24 mouse cellular contexts compared by ENCODE assay signal in the genomic region with DNA sequence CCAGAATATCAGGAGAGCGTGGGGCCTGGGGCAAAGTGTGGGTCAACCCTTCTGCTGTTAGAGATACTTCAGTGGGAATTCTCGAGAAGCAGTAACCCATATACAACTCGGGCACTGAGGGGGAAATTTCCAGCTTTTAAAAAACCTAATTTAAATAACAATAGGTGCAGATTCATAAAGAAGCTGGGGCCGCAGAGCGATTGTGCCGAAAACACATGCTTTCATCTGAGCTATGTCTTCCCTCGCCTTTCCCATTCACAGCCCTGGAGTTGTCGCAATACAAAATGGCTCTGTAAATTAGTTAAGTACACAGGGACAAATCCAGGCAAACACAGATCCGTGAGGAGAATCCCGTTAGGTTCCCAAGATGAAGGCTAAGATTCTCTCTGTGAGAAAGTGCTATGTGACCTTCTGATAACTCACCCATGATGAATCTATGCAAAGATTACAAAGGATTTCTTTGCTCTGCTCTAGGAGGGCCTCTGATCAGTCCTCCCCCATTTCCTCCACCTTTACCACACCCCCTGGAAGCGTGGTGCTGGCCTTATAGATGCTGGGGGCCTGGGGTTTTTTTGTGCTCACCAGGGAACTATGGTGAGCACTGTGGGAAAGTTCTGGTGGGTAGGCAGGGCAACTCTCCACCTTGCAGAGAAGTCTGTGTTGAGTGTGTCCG. TPM values are rescaled to one million over a fixed set of nuclear protein-coding genes. Genes with fewer than 3 reads are reported as not detected.
DNase-seq lines count a peak whose midpoint lies in the region; ATAC-seq and TF ChIP-seq lines count a peak whose summit lies in the region.
"Had no signal": no experiment of that assay in that cellular context is flagged by ENCODE, and none has a peak within 500 bp of the region (broad histone marks: within the 10 kb centered on the region; RNA-seq: fewer than 3 reads in every experiment).

No protein-coding gene starts in this region.

- TF ChIP-seq CTCF in layer of hippocampus, adult 2 months (conservative IDR thresholded peaks at IDR 0.05), result no peak

- peaks cover 18% of the 10 kb centered on the region for H3K4me1 ChIP-seq in forebrain, embryonic 11.5 days (replicated peaks; ENCODE audit: control insufficient read depth, insufficient read depth, low read length)
- H3K4me1 ChIP-seq in midbrain, embryonic 14.5 days (ENCODE audit: control insufficient read depth, insufficient read depth, low read length), result peaks cover 12% of the 10 kb centered on the region
- H3K4me1 ChIP-seq: kidney, embryonic 15.5 days; limb, embryonic 15.5 days had no signal

- no peak overlapping the region for H3K4me3 ChIP-seq in layer of hippocampus, adult 2 months
- H3K4me3 ChIP-seq in forebrain, embryonic 11.5 days (ENCODE audit: low read depth, low read length), result no peak overlapping the region
- H3K4me3 ChIP-seq in midbrain, embryonic 14.5 days (replicated peaks; ENCODE audit: low read depth, low read length), result no peak overlapping the region
- H3K4me3 ChIP-seq: embryonic facial prominence, embryonic 13.5 days; erythroblast, embryonic 14.5 days; heart, embryonic 10.5 days; kidney, embryonic 15.5 days; limb, embryonic 15.5 days had no signal

- no peak overlapping the region for H3K4me2 ChIP-seq in forebrain, embryonic 11.5 days (ENCODE audit: low read depth, low read length, severe bottlenecking)
- H3K4me2 ChIP-seq in midbrain, embryonic 14.5 days (ENCODE audit: low read length), result no peak overlapping the region
- H3K4me2 ChIP-seq: embryonic facial prominence, embryonic 13.5 days; kidney, embryonic 15.5 days; limb, embryonic 15.5 days; lung, embryonic 14.5 days had no signal

- H3K9me3 ChIP-seq in forebrain, embryonic 11.5 days (ENCODE audit: control insufficient read depth, low read length), result no peaks in the 10 kb centered on the region
- no peaks in the 10 kb centered on the region for H3K9me3 ChIP-seq in midbrain, embryonic 14.5 days (ENCODE audit: control insufficient read depth, low read length)
- H3K9me3 ChIP-seq: embryonic facial prominence, embryonic 13.5 days; heart, embryonic 10.5 days; kidney, embryonic 15.5 days; limb, embryonic 15.5 days had no signal

- DNase-seq in layer of hippocampus, adult 2 months (ENCODE audit: low spot score in 2 of 2), result no peak
- DNase-seq in layer of hippocampus, postnatal 36 days, result no peak
- peak; percentile 48 for DNase-seq in embryo, embryonic 10.5 days (ENCODE audit: low spot score)
- no peak for DNase-seq in forebrain, embryonic 11.5 days (ENCODE audit: low spot score)
- DNase-seq in midbrain, embryonic 14.5 days, result peak; percentile 44
- DNase-seq in spleen, postnatal 36 days (ENCODE audit: low spot score in 2 of 2), result no peak
- no peak for DNase-seq in cerebellum, postnatal 25 days
- DNase-seq: adrenal gland, adult 2 months; cerebellum, adult 8-10 months; gastrocnemius, postnatal 10 days; heart, postnatal 4 days; kidney, adult 11 months; kidney, postnatal 4 days; left cerebral cortex, postnatal 4 days; lung, embryonic 14.5 days; right cerebral cortex, postnatal 25 days; spleen, adult 18-20 months; thymus, postnatal 36 days had no signal

- H3K27ac ChIP-seq in layer of hippocampus, adult 2 months, result peak overlapping the region; percentile 77; the same call in 1 of the 2 replicates
- peak overlapping the region; percentile 50; the same call in 1 of the 2 replicates for H3K27ac ChIP-seq in forebrain, embryonic 11.5 days (ENCODE audit: low read depth, low read length)
- H3K27ac ChIP-seq in midbrain, embryonic 14.5 days (replicated peaks; ENCODE audit: low read depth, low read length), result no peak overlapping the region
- H3K27ac ChIP-seq: embryonic facial prominence, embryonic 13.5 days; heart, embryonic 10.5 days; kidney, embryonic 15.5 days; limb, embryonic 15.5 days; liver, embryonic 14.5 days had no signal

- H3K27me3 ChIP-seq in forebrain, embryonic 11.5 days (ENCODE audit: control insufficient read depth, insufficient read depth, low read length), result no peaks in the 10 kb centered on the region
- no peaks in the 10 kb centered on the region for H3K27me3 ChIP-seq in midbrain, embryonic 14.5 days (ENCODE audit: control insufficient read depth, insufficient read depth, low read length)
- H3K27me3 ChIP-seq: embryonic facial prominence, embryonic 13.5 days; kidney, embryonic 15.5 days; limb, embryonic 15.5 days had no signal

- peak; percentile 78 for ATAC-seq in forebrain, embryonic 11.5 days (replicated peaks; ENCODE audit: low FRiP score)
- no peak for ATAC-seq in midbrain, embryonic 14.5 days (ENCODE audit: low FRiP score, low TSS enrichment)

- 28% methylated on average over 12 of the region's 12 CpGs for WGBS in forebrain, embryonic 11.5 days
- WGBS in midbrain, embryonic 14.5 days, result 19% methylated on average over 12 of the region's 12 CpGs

- H3K9ac ChIP-seq in forebrain, embryonic 11.5 days (ENCODE audit: low read length), result no peak overlapping the region
- no peak overlapping the region for H3K9ac ChIP-seq in midbrain, embryonic 14.5 days (replicated peaks; ENCODE audit: low read length)
- H3K9ac ChIP-seq: embryonic facial prominence, embryonic 13.5 days; kidney, embryonic 15.5 days; limb, embryonic 15.5 days; liver, embryonic 14.5 days; lung, embryonic 14.5 days had no signal

- H3K36me3 ChIP-seq in forebrain, embryonic 11.5 days (ENCODE audit: control insufficient read depth, insufficient read depth, low read length), result no peaks in the 10 kb centered on the region
- H3K36me3 ChIP-seq in midbrain, embryonic 14.5 days (ENCODE audit: control insufficient read depth, insufficient read depth, low read length), result no peaks in the 10 kb centered on the region
- H3K36me3 ChIP-seq: embryonic facial prominence, embryonic 13.5 days; heart, embryonic 10.5 days; kidney, embryonic 15.5 days; limb, embryonic 15.5 days had no signal

RNA-seq across cellular contexts. Expression of a gene that starts 22.0 kb away (rescaled TPM):
- total RNA-seq in layer of hippocampus, adult 2 months (2021), result 100 to 1,000 TPM; 233 to 244 TPM
- 100 to 1,000 TPM; 208 to 226 TPM for total RNA-seq in layer of hippocampus, postnatal 36 days (2021)
- 43.2 and 48.5 TPM in 2 replicates for polyA plus RNA-seq in forebrain, embryonic 11.5 days (2014; fragmentation: Nextera tagmentation; extraction: Ambion mirVana)
- 11.1 and 14.5 TPM in 2 replicates for polyA plus RNA-seq in midbrain, embryonic 14.5 days (2014; fragmentation: Nextera tagmentation; extraction: Ambion mirVana)

Comparison
In these comparisons a context has a peak if more than half of its experiments do, and no peak if none do; other contexts are left out.
1. DNase-seq: peak in embryo, embryonic 10.5 days (single experiment) and midbrain, embryonic 14.5 days (single experiment); none in layer of hippocampus, adult 2 months (0 of 2), layer of hippocampus, postnatal 36 days (0 of 2), forebrain, embryonic 11.5 days (single experiment), spleen, postnatal 36 days (0 of 2) and cerebellum, postnatal 25 days (0 of 2).